ENCODE assay signal across 9 mouse cellular contexts in genomic region chr17:76294630-76295029, GRCm38 (mm10).
DNase-seq lines count a peak whose midpoint lies in the region; ATAC-seq and TF ChIP-seq lines count a peak whose summit lies in the region.
"Had no signal": no experiment of that assay in that cellular context is flagged by ENCODE, and none has a peak within 500 bp of the region (broad histone marks: within the 10 kb centered on the region; RNA-seq: fewer than 3 reads in every experiment).

No protein-coding gene starts in this region.

- DNase-seq in heart, postnatal 0 days (ENCODE audit: low spot score), result no peak
- peak; percentile 31 for DNase-seq in midbrain, embryonic 14.5 days
- peak; percentile 49 for DNase-seq in retina, embryonic 14.5 days (ENCODE audit: low spot score)
- no peak for DNase-seq in heart, adult 8-10 months (ENCODE audit: low spot score)
- DNase-seq in urinary bladder, postnatal 10 days (ENCODE audit: low spot score), result no peak

- H3K27me3 ChIP-seq in heart, postnatal 0 days (ENCODE audit: control insufficient read depth, insufficient read depth, low read length), result no peaks in the 10 kb centered on the region
- no peaks in the 10 kb centered on the region for H3K27me3 ChIP-seq in heart, embryonic 12.5 days (replicated peaks)
- H3K27me3 ChIP-seq in midbrain, embryonic 14.5 days (ENCODE audit: control insufficient read depth, insufficient read depth, low read length), result no peaks in the 10 kb centered on the region
- H3K27me3 ChIP-seq in midbrain, embryonic 16.5 days (ENCODE audit: control insufficient read depth, insufficient read depth, low read depth, low read length), result no peaks in the 10 kb centered on the region
- H3K27me3 ChIP-seq: limb, embryonic 13.5 days had no signal

- H3K9ac ChIP-seq in heart, postnatal 0 days (replicated peaks; ENCODE audit: low read depth, low read length), result no peak overlapping the region
- H3K9ac ChIP-seq in heart, embryonic 12.5 days, result no peak overlapping the region
- no peak overlapping the region for H3K9ac ChIP-seq in midbrain, embryonic 14.5 days (replicated peaks; ENCODE audit: low read length)
- H3K9ac ChIP-seq in midbrain, embryonic 16.5 days (ENCODE audit: low read depth, low read length), result no peak overlapping the region
- H3K9ac ChIP-seq: limb, embryonic 13.5 days had no signal

- H3K36me3 ChIP-seq in heart, postnatal 0 days (replicated peaks; ENCODE audit: control insufficient read depth, insufficient read depth, low read length), result no peaks in the 10 kb centered on the region
- no peaks in the 10 kb centered on the region for H3K36me3 ChIP-seq in heart, embryonic 12.5 days
- no peaks in the 10 kb centered on the region for H3K36me3 ChIP-seq in midbrain, embryonic 14.5 days (ENCODE audit: control insufficient read depth, insufficient read depth, low read length)
- no peaks in the 10 kb centered on the region for H3K36me3 ChIP-seq in midbrain, embryonic 16.5 days (ENCODE audit: control insufficient read depth, insufficient read depth, low read length)
- H3K36me3 ChIP-seq: limb, embryonic 13.5 days had no signal

- no peak for TF ChIP-seq EP300 in heart, postnatal 0 days (IDR thresholded peaks at IDR 0.05; ENCODE audit: low read depth)

- H3K4me1 ChIP-seq in heart, postnatal 0 days (ENCODE audit: control insufficient read depth, insufficient read depth), result no peaks in the 10 kb centered on the region
- H3K4me1 ChIP-seq in heart, embryonic 12.5 days (replicated peaks), result no peaks in the 10 kb centered on the region
- no peaks in the 10 kb centered on the region for H3K4me1 ChIP-seq in midbrain, embryonic 14.5 days (ENCODE audit: control insufficient read depth, insufficient read depth, low read length)
- H3K4me1 ChIP-seq in midbrain, embryonic 16.5 days (ENCODE audit: control insufficient read depth, insufficient read depth, low read length), result no peaks in the 10 kb centered on the region
- H3K4me1 ChIP-seq in cortical plate, adult 2 months (ENCODE audit: control insufficient read depth, insufficient read depth, low read length), result no peaks in the 10 kb centered on the region
- H3K4me1 ChIP-seq: limb, embryonic 13.5 days had no signal

- no peak overlapping the region for H3K27ac ChIP-seq in heart, postnatal 0 days (ENCODE audit: low read depth)
- H3K27ac ChIP-seq in heart, embryonic 12.5 days (ENCODE audit: poor library complexity, severe bottlenecking), result no peak overlapping the region
- no peak overlapping the region for H3K27ac ChIP-seq in midbrain, embryonic 14.5 days (replicated peaks; ENCODE audit: low read depth, low read length)
- H3K27ac ChIP-seq in midbrain, embryonic 16.5 days (ENCODE audit: low read length), result no peak overlapping the region
- no peak overlapping the region for H3K27ac ChIP-seq in cortical plate, adult 2 months (ENCODE audit: insufficient read depth, low read length)
- H3K27ac ChIP-seq: limb, embryonic 13.5 days had no signal

- TF ChIP-seq POLR2A in cortical plate, adult 2 months (IDR thresholded peaks at IDR 0.05; ENCODE audit: extremely low read depth, insufficient read depth, low read length), result no peak

- no peak overlapping the region for H3K4me3 ChIP-seq in heart, postnatal 0 days (ENCODE audit: low read depth, low read length)
- no peak overlapping the region for H3K4me3 ChIP-seq in heart, embryonic 12.5 days
- H3K4me3 ChIP-seq in midbrain, embryonic 14.5 days (replicated peaks; ENCODE audit: low read depth, low read length), result no peak overlapping the region
- no peak overlapping the region for H3K4me3 ChIP-seq in midbrain, embryonic 16.5 days (ENCODE audit: low read depth, low read length)
- no peak overlapping the region for H3K4me3 ChIP-seq in cortical plate, adult 2 months (ENCODE audit: insufficient read depth, low read length)
- H3K4me3 ChIP-seq: limb, embryonic 13.5 days had no signal

- no peak for ATAC-seq in heart, postnatal 0 days (ENCODE audit: insufficient read depth, low read depth)
- no peak for ATAC-seq in heart, embryonic 12.5 days (ENCODE audit: insufficient number of reproducible peaks, low FRiP score)
- no peak for ATAC-seq in midbrain, embryonic 14.5 days (ENCODE audit: low FRiP score, low TSS enrichment)
- no peak for ATAC-seq in midbrain, embryonic 16.5 days

- no peaks in the 10 kb centered on the region for H3K9me3 ChIP-seq in heart, postnatal 0 days (replicated peaks; ENCODE audit: control insufficient read depth, low read length)
- no peaks in the 10 kb centered on the region for H3K9me3 ChIP-seq in heart, embryonic 12.5 days (replicated peaks)
- no peaks in the 10 kb centered on the region for H3K9me3 ChIP-seq in midbrain, embryonic 14.5 days (ENCODE audit: control insufficient read depth, low read length)
- H3K9me3 ChIP-seq in midbrain, embryonic 16.5 days (replicated peaks; ENCODE audit: control insufficient read depth, low read length, poor library complexity, severe bottlenecking), result no peaks in the 10 kb centered on the region
- H3K9me3 ChIP-seq: limb, embryonic 13.5 days had no signal

- H3K4me2 ChIP-seq in heart, postnatal 0 days (ENCODE audit: low read depth, low read length), result no peak overlapping the region
- no peak overlapping the region for H3K4me2 ChIP-seq in heart, embryonic 12.5 days
- H3K4me2 ChIP-seq in midbrain, embryonic 14.5 days (ENCODE audit: low read length), result no peak overlapping the region
- H3K4me2 ChIP-seq in midbrain, embryonic 16.5 days (ENCODE audit: low read length), result no peak overlapping the region
- H3K4me2 ChIP-seq: limb, embryonic 13.5 days had no signal

- TF ChIP-seq CTCF in heart, postnatal 0 days (IDR thresholded peaks at IDR 0.05; ENCODE audit: low read depth), result peak; percentile 42
- TF ChIP-seq CTCF in cortical plate, adult 2 months (IDR thresholded peaks at IDR 0.05; ENCODE audit: extremely low read depth, insufficient read depth, low read length), result peak; percentile 31; the same call in 1 of the 2 replicates

Comparison
In these comparisons a context has a peak if more than half of its experiments do, and no peak if none do; other contexts are left out.
1. DNase-seq: peak in midbrain, embryonic 14.5 days (single experiment) and retina, embryonic 14.5 days (single experiment); none in heart, postnatal 0 days (single experiment), heart, adult 8-10 months (single experiment) and urinary bladder, postnatal 10 days (single experiment).